Comparison of ENCODE assay signal across 28 mouse cellular contexts in genomic region chr4:128400016-128400415, GRCm38 (mm10).
"Had no signal": no experiment of that assay in that cellular context is flagged by ENCODE, and none has a peak within 500 bp of the region (broad histone marks: within the 10 kb centered on the region; RNA-seq: fewer than 3 reads in every experiment).

No protein-coding gene starts in this region.

- H3K27ac ChIP-seq: gastrocnemius, adult 2 months; heart, embryonic 10.5 days; hindbrain, embryonic 10.5 days; hindbrain, embryonic 12.5 days; hindbrain, embryonic 14.5 days; intestine, embryonic 15.5 days; kidney, embryonic 15.5 days; kidney, postnatal 0 days; limb, embryonic 10.5 days; limb, embryonic 12.5 days; liver, embryonic 13.5 days had no signal

- H3K4me1 ChIP-seq: kidney, embryonic 15.5 days; liver, embryonic 13.5 days had no signal

- H3K4me2 ChIP-seq: heart, embryonic 12.5 days; hindbrain, embryonic 12.5 days; hindbrain, embryonic 14.5 days; intestine, embryonic 15.5 days; kidney, embryonic 15.5 days; limb, embryonic 12.5 days; liver, embryonic 11.5 days; liver, embryonic 13.5 days had no signal

- ATAC-seq: forebrain, embryonic 16.5 days; hindbrain, embryonic 16.5 days; inflammation-experienced regulatory T-cells, adult 6 months; intestine, embryonic 15.5 days; intestine, postnatal 0 days had no signal

- H3K4me3 ChIP-seq: gastrocnemius, adult 2 months; heart, embryonic 10.5 days; heart, embryonic 12.5 days; hindbrain, embryonic 10.5 days; hindbrain, embryonic 12.5 days; intestine, embryonic 15.5 days; kidney, embryonic 15.5 days; layer of hippocampus, adult 2 months; limb, embryonic 10.5 days; limb, embryonic 12.5 days; liver, embryonic 13.5 days had no signal

- DNase-seq: gastrocnemius, adult 2 months; gastrocnemius, postnatal 10 days; gastrocnemius, postnatal 25 days; heart, adult 18-20 months; heart, postnatal 10 days; heart, postnatal 4 days; kidney, adult 18-20 months; kidney, adult 8-10 months; kidney, postnatal 14 days; kidney, postnatal 4 days; liver; liver, embryonic 13.5 days had no signal

- H3K27me3 ChIP-seq: heart, embryonic 12.5 days; hindbrain, embryonic 12.5 days; intestine, embryonic 15.5 days; kidney, embryonic 15.5 days; liver, embryonic 13.5 days had no signal

- H3K9me3 ChIP-seq: heart, embryonic 10.5 days; heart, embryonic 12.5 days; hindbrain, embryonic 10.5 days; hindbrain, embryonic 12.5 days; intestine, embryonic 15.5 days; kidney, embryonic 15.5 days; limb, embryonic 10.5 days; limb, embryonic 12.5 days had no signal

- H3K36me3 ChIP-seq: heart, embryonic 10.5 days; heart, embryonic 12.5 days; hindbrain, embryonic 10.5 days; intestine, embryonic 15.5 days; kidney, embryonic 15.5 days; limb, embryonic 10.5 days; limb, embryonic 12.5 days; liver, embryonic 13.5 days had no signal

- H3K9ac ChIP-seq: heart, embryonic 12.5 days; hindbrain, embryonic 12.5 days; hindbrain, embryonic 14.5 days; intestine, embryonic 15.5 days; kidney, embryonic 15.5 days; limb, embryonic 12.5 days; liver, embryonic 13.5 days had no signal
